Mouse (Mus musculus): ENCODE results near the gene Ifitm3.

Gene Ifitm3

DNA sequence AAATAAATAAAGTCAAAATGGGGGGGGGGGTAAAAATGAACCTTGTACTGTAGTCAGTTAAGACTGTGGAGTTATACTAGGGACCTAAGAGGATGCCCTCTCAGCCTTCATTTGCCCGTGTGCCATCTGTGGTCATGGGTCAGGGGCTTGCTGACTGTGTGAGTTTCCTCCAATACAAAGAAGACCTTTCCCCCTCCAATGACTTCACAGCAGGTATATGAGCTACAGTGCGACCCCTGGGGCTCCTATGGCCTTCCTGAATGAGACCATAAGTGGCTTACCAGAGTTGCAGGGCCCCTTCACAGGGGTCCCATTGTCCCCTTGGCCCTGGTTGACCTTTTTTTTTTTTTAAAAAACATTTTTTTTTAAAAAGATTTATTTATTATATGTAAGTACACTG, 49.2 kb downstream of the Ifitm3 start:
- DNase-seq (ENCODE audit: low spot score): no peak

DNA sequence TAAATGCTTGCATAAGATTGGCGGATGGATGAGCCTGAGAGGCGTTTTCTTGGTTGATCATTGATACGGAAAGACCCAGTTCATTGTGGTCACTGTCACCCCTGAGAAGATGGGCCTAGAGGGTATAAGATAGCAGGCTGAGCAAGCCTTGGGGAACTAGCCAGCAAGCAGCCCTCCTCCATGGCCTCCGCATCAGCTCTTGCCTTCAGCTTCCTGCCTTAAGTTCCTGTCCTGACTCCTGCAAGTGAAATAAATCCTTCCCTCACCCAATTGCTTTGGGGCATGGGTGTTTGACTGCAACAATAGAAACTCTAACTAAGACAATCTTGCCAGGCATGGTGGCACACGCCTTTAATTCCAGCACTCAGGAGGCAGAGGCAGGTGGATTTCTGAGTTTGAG, 50.5 kb downstream of the Ifitm3 start:
- no peak for DNase-seq (ENCODE audit: low spot score)
